Mouse (Mus musculus): ENCODE data around the gene Marc2.

DNA sequence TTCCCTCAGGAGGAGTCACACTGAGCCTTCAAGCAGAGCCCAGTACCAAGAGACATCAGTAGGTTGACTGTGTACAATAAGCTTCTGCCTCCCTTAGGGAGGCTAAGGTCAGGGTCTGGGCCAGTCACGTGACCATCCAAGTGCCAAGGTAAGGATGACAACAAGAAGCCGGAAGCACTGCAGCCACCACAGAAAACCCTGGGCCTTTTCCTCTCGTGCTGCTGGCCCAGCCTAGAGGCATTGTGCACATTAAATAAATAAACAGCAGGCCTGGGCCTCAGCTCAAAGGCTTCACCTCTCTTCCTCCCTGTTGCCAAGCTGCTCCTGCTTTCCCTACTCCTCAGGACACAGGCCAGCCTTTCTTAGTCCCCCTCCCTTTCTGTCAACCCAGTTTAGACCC, 14.0 kb upstream of the Marc2 start:
- TF ChIP-seq CTCF (IDR thresholded peaks at IDR 0.05; ENCODE audit: borderline replicate concordance, extremely low read depth, insufficient read depth, insufficient read length) (no peak), POLR2A (IDR thresholded peaks at IDR 0.05; ENCODE audit: borderline replicate concordance, extremely low read depth, insufficient read depth, insufficient read length, poor library complexity, severe bottlenecking) (no peak)

Data from brain, embryonic 14.5 days (tissue).